Mouse (Mus musculus): ENCODE measurements around the gene Gm20835.
"Not testable (repeated sequence)": the region's sequence is repeated elsewhere in the genome, so short reads cannot be mapped to it uniquely, and the experiment has no call there.

Gene Gm20835

GRCm38 (mm10) chrY:36735190-36735589 is at the start of gene Gm20835:
Gene Gm20835 (minus strand): TSS chrY:36735290.
- not testable (repeated sequence) for DNase-seq (ENCODE audit: low read depth in 1 of 2, low spot score in 2 of 2)
